Mouse (Mus musculus) 3T3-L1 (cell line): ENCODE data around the gene Zp1.

ENCODE experiments used
- DNase-seq: peaks from one replicate; pipeline ENCODE4 v3.0.0-alpha.2; 2015; ENCODE audit warnings: low read depth, low spot score

The Zp1 gene

DNA sequence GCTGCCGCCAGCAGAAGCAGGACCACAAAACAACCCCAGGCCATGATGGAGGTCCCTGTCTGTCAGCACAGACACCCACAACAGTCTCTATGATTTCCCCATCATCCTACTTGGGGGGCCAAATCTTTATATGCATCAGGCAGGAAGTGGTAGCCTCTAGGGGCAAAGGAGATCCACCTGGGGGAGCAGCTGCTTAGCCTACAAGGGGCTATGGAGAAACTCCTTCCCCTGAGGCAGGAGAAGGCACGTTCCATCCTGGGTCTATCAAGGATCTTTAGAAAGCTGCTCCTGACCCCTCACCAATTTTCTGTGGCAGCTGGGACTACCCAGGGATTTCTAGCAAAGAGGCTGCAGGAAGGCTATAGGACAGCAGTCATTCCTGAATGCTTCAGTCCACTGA is at the start of gene Zp1:
Gene Zp1 (minus strand): TSS at position 101 of the 400 bp plus-strand sequence.
- no peak for DNase-seq

DNA sequence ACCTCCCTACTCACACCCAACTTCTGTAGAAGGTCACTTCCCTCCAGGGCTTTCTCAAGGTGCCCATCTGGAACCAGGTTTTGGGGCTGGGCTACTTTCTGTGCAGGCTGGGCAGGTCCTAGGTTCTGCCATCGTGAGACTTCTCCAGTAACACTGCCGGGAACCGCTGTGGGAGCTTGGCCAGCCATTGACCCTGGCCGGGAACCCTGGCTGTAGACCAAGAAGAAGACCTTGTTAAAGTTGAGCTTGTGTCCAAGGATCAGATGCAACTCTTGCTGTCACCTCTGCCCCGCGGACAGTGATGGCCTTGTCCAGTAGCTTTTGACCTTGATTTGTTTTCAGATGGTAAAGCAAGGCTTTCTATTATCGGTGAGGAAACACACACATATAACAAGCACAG is 48.1 kb upstream of the Zp1 start:
- no peak for DNase-seq

DNA sequence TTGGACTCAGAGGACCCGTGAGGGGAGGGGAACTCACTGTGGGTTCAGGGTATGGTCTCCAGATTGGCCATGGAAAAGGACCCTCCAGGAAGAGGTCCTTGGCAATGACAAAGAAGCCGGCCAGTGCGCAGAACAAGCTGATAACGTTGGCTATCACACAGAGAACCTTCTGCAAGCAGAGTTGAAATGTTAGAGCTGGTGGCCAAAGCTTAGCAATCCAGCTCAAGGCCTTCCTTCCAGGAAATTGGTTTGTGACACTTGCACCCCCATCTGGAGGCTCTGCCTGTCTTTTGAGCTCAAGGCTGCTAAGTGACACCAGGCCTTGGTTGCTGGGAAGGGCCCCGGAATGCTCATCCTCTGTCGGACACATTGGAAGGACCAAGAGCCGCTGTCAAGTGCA is 45.3 kb upstream of the Zp1 start:
- DNase-seq, result no peak

DNA sequence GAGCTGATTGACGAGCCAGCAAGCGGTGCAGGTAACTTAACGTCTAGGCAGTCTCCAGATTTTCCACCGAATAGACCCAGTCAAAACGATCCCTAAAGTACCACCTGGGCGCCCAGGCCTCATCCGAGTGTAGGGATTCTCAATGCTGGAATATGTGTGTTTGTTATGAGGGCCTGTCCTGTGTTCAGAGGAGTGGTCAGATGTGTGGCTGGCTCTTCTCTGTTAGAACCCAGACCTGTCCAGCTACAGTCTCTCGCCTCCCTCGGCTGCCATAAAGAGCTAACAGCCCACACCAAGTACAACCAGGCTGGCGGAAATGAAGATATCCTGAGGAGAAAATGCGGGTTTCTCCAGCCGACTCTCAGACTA is 39.5 kb upstream of the Zp1 start:
- DNase-seq, result no peak

DNA sequence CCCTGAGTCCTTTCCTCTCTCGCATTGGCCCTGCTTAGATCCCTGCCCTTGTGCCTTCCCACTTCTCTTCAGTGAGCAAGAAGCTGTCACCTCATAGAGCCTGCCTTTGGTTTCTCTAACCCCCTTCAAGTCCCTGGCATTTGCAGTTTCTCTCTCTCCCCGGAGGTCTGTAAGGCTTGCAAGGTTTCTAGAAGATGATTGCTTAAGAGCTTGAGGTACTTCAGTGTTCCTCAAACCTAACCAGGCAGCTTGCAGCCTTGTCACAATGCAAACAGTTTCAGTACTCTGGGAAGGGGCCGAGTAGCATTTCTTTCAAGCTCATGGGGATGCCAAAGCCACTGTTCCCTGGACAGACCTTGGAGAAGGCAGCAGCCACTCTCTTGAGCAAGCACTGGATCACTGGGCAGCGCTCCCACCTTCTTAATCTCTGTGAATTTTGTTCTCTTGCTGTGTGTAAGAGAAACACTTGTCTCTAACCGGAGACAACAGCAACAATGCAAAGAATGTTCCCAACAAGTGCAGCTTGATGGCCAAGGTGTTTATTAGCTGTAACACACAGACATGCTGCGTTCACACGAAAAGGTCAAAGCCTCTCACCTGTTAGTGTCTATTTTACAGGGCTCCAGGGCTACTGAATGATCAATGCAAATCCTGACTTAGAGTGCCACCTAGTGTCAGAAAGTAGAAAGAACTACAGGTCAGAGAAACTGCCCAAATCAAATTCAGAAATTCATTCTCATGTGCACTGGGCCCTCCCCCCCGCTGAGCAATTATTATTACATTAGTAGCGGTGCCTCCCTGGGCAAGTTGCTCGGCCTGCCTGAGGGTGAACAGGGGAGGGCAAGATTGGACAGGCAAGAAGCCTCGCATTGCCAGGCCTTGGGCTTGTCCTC is 38.9 kb upstream of the Zp1 start:
- DNase-seq, result peak; percentile 87

DNA sequence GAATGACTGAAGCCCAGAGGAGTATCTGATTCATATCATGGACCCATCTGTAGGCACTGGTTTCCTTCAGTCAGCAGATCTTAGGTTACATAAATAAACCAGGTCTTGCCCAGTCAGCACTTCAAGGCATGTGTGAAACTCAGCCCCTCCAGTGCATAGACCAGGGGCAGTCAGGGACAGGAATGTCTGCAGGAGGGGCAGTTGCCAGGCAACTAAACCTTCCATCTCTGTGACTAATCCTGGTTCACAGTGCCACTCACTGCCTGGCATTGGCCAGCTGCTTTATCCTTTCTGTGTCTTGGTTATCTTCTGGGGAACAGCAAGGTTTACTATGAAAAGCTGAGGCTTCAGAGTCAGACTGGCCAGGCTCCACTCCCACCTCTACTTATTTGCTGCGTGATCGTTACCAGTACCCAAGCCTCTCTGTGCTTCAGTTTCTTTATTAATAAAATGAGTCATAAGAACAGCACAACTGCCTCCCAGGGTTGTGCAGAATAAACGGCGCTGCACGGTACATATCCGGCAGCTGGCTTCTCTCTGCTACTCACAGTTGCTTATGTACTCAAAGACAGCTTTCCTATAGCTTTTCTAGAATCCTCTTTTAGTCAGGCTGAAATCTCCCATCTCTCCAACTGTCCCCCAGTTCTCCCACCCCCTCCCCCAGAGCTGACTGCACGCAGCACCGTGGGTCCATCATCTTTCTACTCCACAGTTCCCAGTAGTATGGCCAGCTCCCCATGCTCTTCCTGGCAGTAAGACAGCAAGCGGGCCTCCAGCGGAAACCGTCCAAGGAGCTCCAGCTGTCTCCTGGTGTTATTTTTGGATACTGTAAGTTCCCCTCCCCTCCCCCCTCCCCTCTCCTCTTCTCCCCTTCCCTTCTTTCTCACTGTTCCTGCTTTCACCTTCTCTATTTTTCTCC is 31.8 kb upstream of the Zp1 start:
- DNase-seq, result peak; percentile 85

DNA sequence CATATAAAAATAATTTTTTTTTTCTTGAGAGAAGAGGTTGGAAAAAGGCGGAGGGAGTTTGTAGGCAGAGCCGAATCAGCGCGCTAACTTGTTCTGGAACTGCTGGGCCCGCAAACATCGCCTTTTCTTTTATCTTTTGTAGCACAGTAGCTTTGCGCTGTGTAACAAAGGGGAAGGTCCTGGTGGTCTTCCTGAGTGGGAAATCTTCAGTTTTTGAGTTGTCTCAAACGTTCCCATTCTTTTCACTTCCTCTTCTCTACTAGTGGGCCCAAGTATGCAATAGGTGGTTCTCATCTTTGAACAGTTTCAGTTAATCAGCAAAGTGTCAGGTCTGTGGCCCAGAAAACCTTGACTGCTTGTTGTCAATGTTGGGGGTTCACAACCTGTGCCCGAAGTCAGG is 29.1 kb upstream of the Zp1 start:
- no peak for DNase-seq

DNA sequence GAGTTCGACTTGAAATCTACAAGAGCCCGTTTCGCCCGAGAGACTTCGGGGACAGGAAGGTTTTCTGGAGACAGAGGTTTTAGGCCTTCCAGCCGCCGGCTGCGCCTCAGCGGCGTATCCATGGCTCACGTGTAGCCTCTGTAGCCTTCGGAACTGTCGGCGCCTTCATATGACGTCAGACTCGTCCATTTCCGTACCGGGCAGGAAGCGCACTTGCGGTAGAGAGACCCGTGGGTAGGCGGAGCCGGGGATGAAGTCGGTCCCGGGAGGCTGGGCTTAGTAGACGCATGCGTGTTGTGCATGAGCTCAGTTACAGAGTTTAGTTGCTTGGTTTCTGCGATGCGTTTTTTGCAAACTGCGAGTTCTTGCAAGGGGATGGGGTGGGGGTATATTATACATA is 28.7 kb upstream of the Zp1 start, which contains the start of gene Ccdc86:
Gene Ccdc86 (minus strand): TSS at position 155 of the 400 bp plus-strand sequence.
- DNase-seq, result peak; percentile 100

DNA sequence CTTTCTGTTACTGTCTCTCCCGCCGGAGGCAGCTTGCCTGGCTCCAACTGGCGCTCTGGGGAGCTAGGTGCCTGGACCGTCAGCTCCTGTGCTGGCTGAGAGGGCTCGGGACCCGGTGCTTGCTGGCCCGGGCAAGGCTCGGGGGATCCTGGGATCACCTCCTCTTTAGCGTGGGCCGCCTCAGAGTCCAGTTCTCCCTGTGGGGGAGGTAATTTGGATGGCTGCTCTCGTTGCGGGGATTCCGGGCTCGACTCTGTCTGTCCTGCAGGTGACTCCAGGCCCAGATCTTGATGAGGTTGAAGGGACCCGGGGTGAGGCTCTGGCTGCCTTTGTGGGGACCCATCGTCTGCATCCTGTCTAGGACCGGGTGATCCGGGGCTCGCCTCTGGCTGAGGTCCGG is 28.0 kb upstream of the Zp1 start:
- DNase-seq, result no peak

DNA sequence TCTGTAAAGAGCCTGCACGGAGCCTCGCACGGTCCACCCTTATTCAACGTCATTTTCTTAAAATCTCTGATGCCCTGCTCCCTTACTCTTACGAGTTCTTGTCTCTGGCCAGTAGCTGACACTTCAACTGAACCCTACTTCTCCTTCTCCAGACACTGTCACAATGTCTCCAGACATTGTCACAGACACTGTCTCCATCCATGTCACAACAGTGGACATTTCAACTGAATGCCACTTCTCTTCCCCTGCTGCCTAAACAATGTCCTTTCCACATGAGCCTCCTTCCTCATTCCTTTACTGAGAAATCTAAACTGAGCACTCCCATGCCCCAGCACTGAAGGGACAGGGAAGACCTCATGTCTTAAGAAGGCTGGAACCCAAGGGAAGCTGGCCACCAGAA is 26.8 kb upstream of the Zp1 start:
- no peak for DNase-seq

DNA sequence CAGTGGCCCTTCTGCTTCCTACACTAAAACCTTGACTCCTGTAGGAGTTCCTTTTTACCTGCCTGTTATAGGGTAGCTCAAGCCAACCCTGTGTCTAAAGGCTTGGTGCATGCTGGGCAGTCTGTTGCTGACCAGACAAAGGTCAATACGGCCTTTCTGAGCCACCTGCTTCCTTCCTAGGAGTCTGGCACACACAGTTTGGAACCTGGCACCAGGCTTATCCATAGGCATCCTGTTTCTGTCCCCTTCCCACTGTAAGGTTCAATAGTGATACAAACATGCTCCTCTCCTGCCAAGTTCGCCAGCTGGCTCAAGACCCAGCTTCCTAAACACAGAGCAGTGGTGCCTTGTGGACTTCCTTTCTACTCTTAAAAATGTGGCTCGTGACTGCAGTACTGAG is 26.1 kb upstream of the Zp1 start:
- no peak for DNase-seq

DNA sequence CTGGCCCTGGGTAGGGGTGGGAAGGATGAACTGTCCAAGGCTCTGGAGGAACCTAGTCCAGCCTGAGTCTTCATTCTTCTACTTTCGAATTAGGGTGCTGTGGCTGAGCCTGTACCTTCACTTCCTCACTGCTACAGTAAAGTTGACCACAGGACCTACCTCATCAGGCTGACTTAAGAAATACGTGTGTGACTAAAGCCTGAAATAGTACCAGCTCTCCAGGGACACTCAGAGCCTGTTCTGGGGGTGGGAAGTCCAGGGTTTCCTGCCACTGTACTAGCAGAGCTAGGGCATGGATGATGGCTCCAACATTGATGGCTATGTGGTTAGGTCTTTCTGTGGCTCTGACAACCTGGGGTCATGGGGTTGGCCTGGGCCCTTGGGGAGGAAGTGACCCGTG is 23.5 kb upstream of the Zp1 start:
- DNase-seq, result no peak

DNA sequence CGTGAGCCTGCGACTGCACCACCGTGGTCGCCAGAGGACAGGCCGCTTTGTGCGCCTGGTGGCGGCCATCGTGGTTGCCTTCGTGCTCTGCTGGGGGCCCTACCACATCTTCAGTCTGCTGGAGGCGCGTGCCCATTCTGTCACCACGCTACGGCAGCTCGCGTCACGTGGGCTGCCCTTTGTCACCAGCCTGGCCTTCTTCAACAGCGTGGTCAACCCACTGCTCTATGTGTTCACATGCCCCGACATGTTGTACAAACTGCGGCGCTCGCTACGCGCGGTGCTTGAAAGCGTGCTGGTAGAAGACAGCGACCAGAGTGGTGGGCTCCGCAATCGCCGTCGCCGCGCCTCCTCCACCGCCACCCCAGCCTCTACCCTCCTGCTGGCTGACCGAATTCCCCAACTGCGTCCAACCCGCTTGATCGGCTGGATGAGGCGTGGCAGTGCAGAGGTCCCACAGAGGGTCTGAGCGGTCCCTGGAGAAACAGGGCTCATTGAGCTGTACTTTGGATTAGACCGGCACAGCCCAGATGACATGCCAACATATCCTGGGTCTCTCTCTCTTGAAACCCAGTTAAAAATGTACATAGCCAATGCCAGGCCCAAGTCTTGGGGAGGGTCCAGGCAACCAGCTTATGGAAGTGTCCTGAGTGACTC is 20.5 kb upstream of the Zp1 start:
- no peak for DNase-seq

DNA sequence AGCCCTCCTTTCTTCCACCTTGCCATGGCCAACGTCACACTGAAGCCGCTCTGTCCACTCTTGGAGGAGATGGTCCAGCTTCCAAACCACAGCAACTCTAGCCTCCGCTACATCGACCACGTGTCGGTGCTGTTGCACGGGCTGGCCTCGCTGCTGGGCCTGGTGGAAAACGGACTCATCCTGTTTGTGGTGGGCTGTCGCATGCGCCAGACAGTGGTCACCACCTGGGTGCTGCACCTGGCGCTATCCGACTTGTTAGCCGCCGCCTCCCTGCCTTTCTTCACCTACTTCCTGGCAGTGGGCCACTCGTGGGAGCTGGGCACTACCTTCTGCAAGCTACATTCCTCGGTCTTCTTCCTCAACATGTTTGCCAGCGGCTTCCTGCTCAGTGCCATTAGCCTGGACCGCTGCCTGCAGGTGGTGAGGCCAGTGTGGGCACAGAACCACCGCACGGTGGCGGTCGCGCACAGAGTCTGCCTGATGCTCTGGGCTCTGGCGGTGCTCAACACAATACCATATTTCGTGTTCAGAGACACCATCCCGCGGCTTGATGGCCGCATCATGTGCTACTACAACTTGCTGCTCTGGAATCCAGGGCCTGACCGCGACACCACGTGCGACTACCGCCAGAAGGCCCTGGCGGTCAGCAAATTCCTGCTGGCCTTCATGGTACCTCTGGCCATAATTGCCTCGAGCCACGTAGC is 19.8 kb upstream of the Zp1 start:
- no peak for DNase-seq

DNA sequence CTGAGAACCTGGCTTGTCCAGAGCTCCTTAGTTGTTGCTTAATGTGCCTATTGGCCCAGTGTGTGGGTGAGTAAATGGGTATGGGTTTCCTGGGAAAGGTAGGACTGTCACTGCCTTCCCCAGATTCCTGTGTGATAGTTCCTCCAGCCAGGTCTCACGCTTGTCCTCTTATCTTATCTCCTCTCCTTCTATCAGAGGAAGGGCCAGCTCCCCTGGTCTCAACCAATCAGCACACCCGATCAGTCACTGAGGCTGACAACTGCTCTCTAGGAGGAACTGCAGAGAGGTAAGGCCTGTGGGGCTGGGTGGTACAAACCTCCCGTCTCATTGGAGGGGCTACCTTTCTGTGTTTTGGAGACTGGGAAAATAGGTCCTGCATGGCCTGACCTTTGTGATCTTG is 18.3 kb upstream of the Zp1 start:
- no peak for DNase-seq

DNA sequence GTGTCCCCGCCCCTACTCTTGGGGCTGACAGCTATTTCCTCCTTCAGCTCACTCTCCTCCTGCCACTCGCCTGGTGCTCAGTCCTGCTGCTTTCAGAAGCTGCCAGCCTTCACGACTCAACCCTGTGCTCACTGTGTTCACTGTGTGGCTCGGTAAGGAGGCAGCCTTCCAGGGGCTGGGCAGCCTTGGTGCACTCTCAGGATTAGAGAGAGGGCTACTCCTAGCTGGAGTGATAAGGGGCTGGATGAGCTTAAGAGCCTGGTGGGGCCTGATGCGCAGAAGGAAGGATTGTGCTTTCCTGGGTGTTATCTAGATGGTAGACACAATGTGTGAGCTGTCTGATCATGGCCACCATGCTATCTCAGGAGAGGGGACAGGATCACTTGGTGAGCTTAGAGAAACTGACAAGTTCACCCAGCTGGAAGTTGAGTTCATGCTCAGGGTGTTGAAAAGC is 16.7 kb upstream of the Zp1 start, which contains the start of gene Ptgdr2:
Gene Ptgdr2 (plus strand): TSS at position 51 of the 454 bp plus-strand sequence.
- DNase-seq, result no peak

DNA sequence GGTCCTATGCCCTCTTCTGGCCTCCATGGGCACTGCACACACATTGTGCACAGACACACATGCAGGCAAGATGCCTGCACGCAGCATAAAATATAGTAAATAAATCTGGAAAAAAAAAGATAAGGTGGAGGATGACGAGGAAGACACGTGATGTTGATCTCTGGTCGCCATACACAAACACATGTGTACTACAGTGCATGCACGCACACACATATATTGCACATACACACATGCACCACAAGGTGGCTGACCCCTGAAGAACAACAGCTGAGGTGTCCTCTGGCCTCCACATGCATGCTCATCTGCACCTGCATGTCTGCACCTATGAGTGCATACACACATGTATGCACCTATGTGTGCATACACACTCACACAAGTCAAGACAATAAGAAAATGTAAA is 15.6 kb upstream of the Zp1 start:
- no peak for DNase-seq

DNA sequence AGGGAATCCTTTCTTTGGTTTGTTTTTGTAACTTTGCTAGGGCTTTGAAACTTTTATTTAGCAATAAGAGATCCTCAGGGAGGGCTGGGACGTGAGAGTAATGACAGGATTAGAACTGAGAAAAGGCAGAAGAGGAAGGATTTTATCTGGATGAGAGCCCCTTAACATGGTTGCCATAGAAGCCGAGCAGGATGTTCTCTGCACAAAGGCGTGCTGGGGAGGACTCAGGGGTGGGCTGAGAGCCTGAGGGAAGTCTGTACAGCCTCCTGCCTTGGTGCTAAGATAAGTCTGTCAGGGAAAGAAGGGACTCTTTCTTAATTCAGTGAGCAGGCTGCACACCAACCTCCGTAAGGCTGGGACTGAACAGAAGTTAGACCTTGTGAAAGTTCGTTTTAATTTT is 14.6 kb upstream of the Zp1 start:
- no peak for DNase-seq

DNA sequence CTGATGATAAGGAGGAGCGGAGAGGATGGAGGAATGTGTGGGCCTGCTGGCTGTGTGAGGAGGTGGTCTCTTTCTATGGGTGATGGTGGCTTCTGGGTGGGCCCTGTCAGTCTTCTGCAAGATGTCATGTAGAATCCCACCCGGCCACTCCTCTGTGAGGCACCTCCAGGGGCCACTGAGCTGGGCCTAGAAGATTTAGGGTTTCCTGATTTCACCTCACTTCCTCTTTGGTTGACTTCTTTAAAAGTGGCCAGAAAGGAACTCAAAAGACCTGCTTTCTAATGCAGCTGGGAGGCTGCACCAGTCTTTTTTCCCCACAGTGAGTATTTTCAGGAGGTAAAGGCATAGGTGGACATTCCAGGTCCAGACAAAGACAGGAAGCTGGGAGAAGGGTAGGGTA is 10.2 kb upstream of the Zp1 start:
- DNase-seq, result no peak

DNA sequence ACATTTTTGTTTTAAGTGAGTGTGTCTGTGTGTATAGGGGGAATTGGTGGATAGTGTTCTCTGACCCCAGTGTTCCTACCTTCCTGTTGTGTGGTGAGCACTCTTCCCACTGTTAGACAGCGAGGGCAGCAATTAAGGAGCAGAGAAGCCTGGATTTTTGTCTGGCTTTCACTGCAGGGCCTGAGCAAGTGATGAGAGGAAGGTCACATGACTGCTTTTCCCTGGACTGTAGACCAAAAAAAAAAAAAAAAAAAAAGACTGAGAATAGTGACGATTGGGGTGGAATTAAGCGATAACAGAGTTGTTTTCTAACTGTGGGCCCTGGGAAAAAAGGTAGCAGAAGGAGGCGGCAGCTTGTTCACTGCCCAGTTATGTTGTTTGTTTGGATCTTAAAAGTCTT is 6.2 kb upstream of the Zp1 start:
- DNase-seq, result no peak

DNA sequence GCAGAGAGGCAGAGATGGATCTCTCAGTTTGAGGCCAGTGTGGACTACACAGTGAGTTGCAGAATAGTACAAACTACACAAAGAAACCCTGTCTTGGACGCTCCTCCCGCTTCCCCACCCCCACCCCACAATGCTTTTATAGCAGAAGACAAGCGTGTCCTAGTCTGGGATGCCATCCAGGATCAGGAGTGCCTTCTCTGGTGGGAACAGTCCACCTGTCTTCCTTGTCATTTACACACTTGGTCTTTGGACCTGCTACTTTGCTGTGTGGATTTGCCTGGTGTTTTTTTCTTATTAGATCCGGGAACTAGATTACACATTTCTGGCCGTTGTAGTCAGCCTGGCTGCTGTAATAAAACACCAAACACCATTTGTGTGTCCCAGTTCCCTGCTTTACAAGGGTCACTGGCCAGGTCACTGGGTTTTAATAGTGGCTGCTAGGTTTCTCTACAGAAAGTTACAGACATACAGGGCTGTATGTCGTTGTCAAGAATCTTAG is 5.7 kb upstream of the Zp1 start:
- DNase-seq, result no peak
